In genomic region chr2:100865495-100865894, GRCm38 (mm10) we compare ENCODE assay signal across 34 mouse cellular contexts.
"Had no signal": no experiment of that assay in that cellular context is flagged by ENCODE, and none has a peak within 500 bp of the region (broad histone marks: within the 10 kb centered on the region; RNA-seq: fewer than 3 reads in every experiment).

No protein-coding gene starts in this region.

- H3K4me2 ChIP-seq: heart, embryonic 11.5 days; heart, embryonic 12.5 days; heart, embryonic 13.5 days; heart, embryonic 15.5 days; hindbrain, embryonic 12.5 days; hindbrain, embryonic 13.5 days; hindbrain, embryonic 14.5 days; hindbrain, embryonic 15.5 days; kidney, embryonic 15.5 days had no signal

- H3K9ac ChIP-seq: heart, embryonic 12.5 days; heart, embryonic 13.5 days; heart, embryonic 15.5 days; hindbrain, embryonic 12.5 days; hindbrain, embryonic 13.5 days; hindbrain, embryonic 14.5 days; hindbrain, embryonic 15.5 days; kidney, embryonic 15.5 days had no signal

- H3K36me3 ChIP-seq: heart, embryonic 10.5 days; heart, embryonic 12.5 days; heart, embryonic 13.5 days; heart, embryonic 15.5 days; hindbrain, embryonic 10.5 days; hindbrain, embryonic 12.5 days; hindbrain, embryonic 13.5 days; hindbrain, embryonic 15.5 days; kidney, embryonic 15.5 days had no signal

- H3K9me3 ChIP-seq: heart, embryonic 10.5 days; heart, embryonic 12.5 days; heart, embryonic 13.5 days; heart, embryonic 15.5 days; hindbrain, embryonic 10.5 days; hindbrain, embryonic 12.5 days; hindbrain, embryonic 13.5 days; hindbrain, embryonic 15.5 days; kidney, embryonic 15.5 days had no signal

- H3K27me3 ChIP-seq: heart, embryonic 12.5 days; heart, embryonic 13.5 days; heart, embryonic 15.5 days; hindbrain, embryonic 12.5 days; hindbrain, embryonic 13.5 days; hindbrain, embryonic 15.5 days; kidney, embryonic 15.5 days had no signal

- H3K4me3 ChIP-seq: heart, adult 2 months; heart, embryonic 10.5 days; heart, embryonic 12.5 days; heart, embryonic 13.5 days; heart, embryonic 15.5 days; hindbrain, embryonic 10.5 days; hindbrain, embryonic 12.5 days; hindbrain, embryonic 13.5 days; hindbrain, embryonic 15.5 days; kidney, embryonic 15.5 days; layer of hippocampus, adult 2 months; left cerebral cortex, adult 2 months had no signal

- H3K27ac ChIP-seq: heart, adult 2 months; heart, embryonic 10.5 days; heart, embryonic 13.5 days; heart, embryonic 15.5 days; hindbrain, embryonic 10.5 days; hindbrain, embryonic 12.5 days; hindbrain, embryonic 13.5 days; hindbrain, embryonic 14.5 days; hindbrain, embryonic 15.5 days; hindbrain, postnatal 0 days; kidney, embryonic 15.5 days; kidney, postnatal 0 days; layer of hippocampus, adult 2 months; left cerebral cortex, adult 2 months had no signal

- DNase-seq: heart, adult 2 months; heart, postnatal 10 days; heart, postnatal 14 days; heart, postnatal 36 days; heart, postnatal 4 days; kidney, adult 11 months; kidney, adult 18-20 months; kidney, adult 2 months; kidney, adult 8-10 months; kidney, adult 9 months; kidney, postnatal 10 days; kidney, postnatal 14 days; kidney, postnatal 25 days; kidney, postnatal 36 days; kidney, postnatal 4 days; layer of hippocampus, adult 9-11 months; layer of hippocampus, postnatal 36 days had no signal

- ATAC-seq: hindbrain, embryonic 16.5 days; hindbrain, postnatal 0 days; inflammation-experienced regulatory T-cells, adult 6 months had no signal

- H3K4me1 ChIP-seq: heart, embryonic 10.5 days; heart, embryonic 12.5 days; heart, embryonic 13.5 days; heart, embryonic 15.5 days; hindbrain, embryonic 10.5 days; hindbrain, embryonic 12.5 days; hindbrain, embryonic 13.5 days; hindbrain, embryonic 15.5 days; kidney, embryonic 15.5 days had no signal
